Mouse (Mus musculus): ENCODE data around the gene Bmp6.

Gene Bmp6

GRCm38 (mm10) chr13:38511979-38512378 is 167.1 kb downstream of the Bmp6 start:
- DNase-seq (ENCODE audit: low spot score in 2 of 2), result no peak

GRCm38 (mm10) chr13:38513921-38514320 is 169.0 kb downstream of the Bmp6 start:
- no peak for DNase-seq (ENCODE audit: low spot score in 2 of 2)

- no peak for DNase-seq (ENCODE audit: low spot score in 2 of 2)
Measured at GRCm38 (mm10) chr13:38515431-38515830, 170.5 kb downstream of the Bmp6 start.

GRCm38 (mm10) chr13:38515845-38516244 is 170.9 kb downstream of the Bmp6 start:
- no peak for DNase-seq (ENCODE audit: low spot score in 2 of 2)

GRCm38 (mm10) chr13:38516582-38516981 is 171.7 kb downstream of the Bmp6 start:
- no peak for DNase-seq (ENCODE audit: low spot score in 2 of 2)

GRCm38 (mm10) chr13:38520299-38520698 is 175.4 kb downstream of the Bmp6 start:
- no peak for DNase-seq (ENCODE audit: low spot score in 2 of 2)

GRCm38 (mm10) chr13:38522056-38522654 is 177.2 kb downstream of the Bmp6 start:
- no peak for DNase-seq (ENCODE audit: low spot score in 2 of 2)

- DNase-seq (ENCODE audit: low spot score in 2 of 2), result no peak
Measured at GRCm38 (mm10) chr13:38523231-38523630, 178.3 kb downstream of the Bmp6 start.

- no peak for DNase-seq (ENCODE audit: low spot score in 2 of 2)
Measured at GRCm38 (mm10) chr13:38525261-38525660, 180.4 kb downstream of the Bmp6 start.

- no peak for DNase-seq (ENCODE audit: low spot score in 2 of 2)
Measured at GRCm38 (mm10) chr13:38526116-38526515, 181.2 kb downstream of the Bmp6 start.

- no peak for DNase-seq (ENCODE audit: low spot score in 2 of 2)
Measured at GRCm38 (mm10) chr13:38527041-38527796, 182.3 kb downstream of the Bmp6 start.

- peak; percentile 63 to 78 for DNase-seq (ENCODE audit: low spot score in 2 of 2)
Measured at GRCm38 (mm10) chr13:38527797-38528650, 183.1 kb downstream of the Bmp6 start.

GRCm38 (mm10) chr13:38528687-38529294 is 183.9 kb downstream of the Bmp6 start, which contains the start of gene Txndc5:
TSS of gene Txndc5 (minus strand) at chr13:38528824.
- DNase-seq (ENCODE audit: low spot score in 2 of 2), result no peak

GRCm38 (mm10) chr13:38529576-38529975 is 184.7 kb downstream of the Bmp6 start:
- DNase-seq (ENCODE audit: low spot score in 2 of 2), result no peak

- DNase-seq (ENCODE audit: low spot score in 2 of 2), result no peak
Measured at GRCm38 (mm10) chr13:38531498-38531897, 186.6 kb downstream of the Bmp6 start.

GRCm38 (mm10) chr13:38533461-38533860 is 188.6 kb downstream of the Bmp6 start:
- no peak for DNase-seq (ENCODE audit: low spot score in 2 of 2)

GRCm38 (mm10) chr13:38534016-38534415 is 189.1 kb downstream of the Bmp6 start:
- no peak for DNase-seq (ENCODE audit: low spot score in 2 of 2)

- DNase-seq (ENCODE audit: low spot score in 2 of 2), result no peak
Measured at GRCm38 (mm10) chr13:38534731-38535130, 189.8 kb downstream of the Bmp6 start.

GRCm38 (mm10) chr13:38537521-38537920 is 192.6 kb downstream of the Bmp6 start:
- DNase-seq (ENCODE audit: low spot score in 2 of 2), result no peak

- DNase-seq (ENCODE audit: low spot score in 2 of 2), result no peak
Measured at GRCm38 (mm10) chr13:38539192-38539900, 194.4 kb downstream of the Bmp6 start.

- no peak for DNase-seq (ENCODE audit: low spot score in 2 of 2)
Measured at GRCm38 (mm10) chr13:38543455-38544125, 198.7 kb downstream of the Bmp6 start.
